Mouse (Mus musculus) E14TG2a.4 (cell line): ENCODE data around the gene Pgghg.

ENCODE experiments used
- CTCF ChIP-seq: conservative IDR thresholded peaks from 2 replicates; pipeline ENCODE4 v1.5.1; 2014; ENCODE audit warnings: low read length
- NANOG ChIP-seq: IDR thresholded peaks from 2 replicates; pipeline ENCODE4 v1.6.1; 2014; ENCODE audit warnings: borderline replicate concordance, low read length, mixed read lengths

DNA sequence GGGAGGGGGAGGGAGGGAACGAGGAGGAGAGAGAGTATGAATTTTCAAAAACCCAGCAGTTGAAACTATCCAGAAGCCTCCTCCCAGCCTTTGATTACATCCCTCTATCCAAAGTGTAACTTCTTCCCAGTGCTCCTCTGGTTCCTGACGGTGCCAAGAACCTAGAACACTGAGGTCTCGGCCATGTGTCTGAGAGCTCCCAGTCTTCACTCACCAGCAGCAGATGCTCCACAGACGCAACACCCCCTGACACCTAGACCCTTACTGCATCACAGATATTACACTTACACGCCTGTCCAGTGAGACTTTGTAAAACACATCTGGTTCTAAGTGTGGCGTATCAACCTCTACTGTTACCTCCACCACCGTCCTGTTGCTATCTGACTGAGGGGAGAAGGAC is 11.2 kb downstream of the Pgghg start:
- TF ChIP-seq CTCF (no peak), NANOG (no peak)
